ENCODE assay signal across 25 mouse cellular contexts in genomic region chr4:40989633-40990032, GRCm38 (mm10). TPM values are rescaled to one million over a fixed set of nuclear protein-coding genes. Genes with fewer than 3 reads are reported as not detected.
DNase-seq lines count a peak whose midpoint lies in the region; ATAC-seq and TF ChIP-seq lines count a peak whose summit lies in the region.
"Had no signal": no experiment of that assay in that cellular context is flagged by ENCODE, and none has a peak within 500 bp of the region (broad histone marks: within the 10 kb centered on the region; RNA-seq: fewer than 3 reads in every experiment).

No protein-coding gene starts in this region.

- H3K27me3 ChIP-seq in heart, embryonic 10.5 days (ENCODE audit: insufficient read depth, poor library complexity, severe bottlenecking): no peaks in the 10 kb centered on the region
- H3K27me3 ChIP-seq in heart, embryonic 11.5 days (ENCODE audit: control insufficient read depth, insufficient read depth, low read length): no peaks in the 10 kb centered on the region
- no peaks in the 10 kb centered on the region for H3K27me3 ChIP-seq in midbrain, embryonic 11.5 days (ENCODE audit: control insufficient read depth, insufficient read depth, low read length)
- no peaks in the 10 kb centered on the region for H3K27me3 ChIP-seq in midbrain, postnatal 0 days (ENCODE audit: insufficient read depth, low read length)
- H3K27me3 ChIP-seq: CH12.LX, Patski had no signal

- H3K27ac ChIP-seq in heart, embryonic 10.5 days: no peak overlapping the region
- H3K27ac ChIP-seq in heart, embryonic 11.5 days (ENCODE audit: low read depth, low read length): no peak overlapping the region
- no peak overlapping the region for H3K27ac ChIP-seq in midbrain, embryonic 11.5 days (ENCODE audit: low read depth, low read length)
- no peak overlapping the region for H3K27ac ChIP-seq in midbrain, postnatal 0 days (ENCODE audit: low read depth, low read length)

- H3K4me2 ChIP-seq in heart, embryonic 11.5 days: no peak overlapping the region
- no peak overlapping the region for H3K4me2 ChIP-seq in midbrain, embryonic 11.5 days
- H3K4me2 ChIP-seq in midbrain, postnatal 0 days (ENCODE audit: low read depth, low read length, poor library complexity, severe bottlenecking): no peak overlapping the region

- no peaks in the 10 kb centered on the region for H3K9me3 ChIP-seq in heart, embryonic 10.5 days
- no peaks in the 10 kb centered on the region for H3K9me3 ChIP-seq in heart, embryonic 11.5 days (replicated peaks; ENCODE audit: control insufficient read depth, low read length)
- H3K9me3 ChIP-seq in midbrain, embryonic 11.5 days (ENCODE audit: control insufficient read depth, low read length): no peaks in the 10 kb centered on the region
- H3K9me3 ChIP-seq in midbrain, postnatal 0 days (ENCODE audit: low read length): no peaks in the 10 kb centered on the region
- H3K9me3 ChIP-seq: G1E had no signal

- TF ChIP-seq CTCF in midbrain, postnatal 0 days (IDR thresholded peaks at IDR 0.05): no peak

- no peak overlapping the region for H3K9ac ChIP-seq in heart, embryonic 11.5 days (ENCODE audit: low read depth, low read length)
- H3K9ac ChIP-seq in midbrain, embryonic 11.5 days (ENCODE audit: low read length): no peak overlapping the region
- no peak overlapping the region for H3K9ac ChIP-seq in midbrain, postnatal 0 days (replicated peaks; ENCODE audit: low read length, poor library complexity, severe bottlenecking)

- DNase-seq in heart, adult 11 months: peak; percentile 66
- DNase-seq in heart, postnatal 36 days: no peak
- DNase-seq in heart, embryonic 10.5 days (ENCODE audit: low spot score): peak; percentile 51
- peak; percentile 61 for DNase-seq in midbrain, embryonic 11.5 days (ENCODE audit: low spot score, missing footprints)
- no peak for DNase-seq in midbrain, postnatal 0 days (ENCODE audit: low spot score)
- DNase-seq: adrenal gland, adult 2 months; adrenal gland, adult 8-10 months; adrenal gland, postnatal 10 days; adrenal gland, postnatal 14 days; adrenal gland, postnatal 25 days; adrenal gland, postnatal 36 days; B cell, adult 2 months; cerebellum, adult 11 months; cerebellum, adult 11-12 months; cerebellum, adult 18-20 months had no signal

- intact Hi-C loops in heart, postnatal 36 days (cut with DNase I): no loop called here

- H3K4me1 ChIP-seq in heart, embryonic 10.5 days: no peaks in the 10 kb centered on the region
- H3K4me1 ChIP-seq in heart, embryonic 11.5 days (ENCODE audit: control insufficient read depth, insufficient read depth, low read length): no peaks in the 10 kb centered on the region
- no peaks in the 10 kb centered on the region for H3K4me1 ChIP-seq in midbrain, embryonic 11.5 days (ENCODE audit: control insufficient read depth, insufficient read depth, low read length)
- no peaks in the 10 kb centered on the region for H3K4me1 ChIP-seq in midbrain, postnatal 0 days (ENCODE audit: insufficient read depth, low read length)

- WGBS in heart, embryonic 10.5 days: 91% methylated on average over 6 of the region's 6 CpGs
- 87% methylated on average over 6 of the region's 6 CpGs for WGBS in heart, embryonic 11.5 days (ENCODE audit: insufficient replicate concordance)
- WGBS in midbrain, embryonic 11.5 days: 80% methylated on average over 6 of the region's 6 CpGs
- 79% methylated on average over 6 of the region's 6 CpGs for WGBS in midbrain, postnatal 0 days

- ATAC-seq in heart, embryonic 11.5 days (replicated peaks; ENCODE audit: insufficient number of reproducible peaks, low FRiP score, low TSS enrichment): no peak
- ATAC-seq in midbrain, embryonic 11.5 days (ENCODE audit: low FRiP score): no peak
- no peak for ATAC-seq in midbrain, postnatal 0 days (ENCODE audit: low FRiP score)
- ATAC-seq: activated CD4-positive, CD25-positive, alpha-beta regulatory T cell, adult 4 months; CD4-positive, CD25-positive, alpha-beta regulatory T cell, adult 4 months; Patski had no signal

- no peak overlapping the region for H3K4me3 ChIP-seq in heart, embryonic 10.5 days
- no peak overlapping the region for H3K4me3 ChIP-seq in heart, embryonic 11.5 days (ENCODE audit: low read depth, low read length)
- H3K4me3 ChIP-seq in midbrain, embryonic 11.5 days (ENCODE audit: low read depth, low read length): no peak overlapping the region
- H3K4me3 ChIP-seq in midbrain, postnatal 0 days (ENCODE audit: low read depth, low read length): no peak overlapping the region

- H3K36me3 ChIP-seq in heart, embryonic 10.5 days: peaks cover 95% of the 10 kb centered on the region
- peaks cover 51% of the 10 kb centered on the region for H3K36me3 ChIP-seq in heart, embryonic 11.5 days (ENCODE audit: control insufficient read depth, insufficient read depth, low read length)
- peaks cover 33% of the 10 kb centered on the region for H3K36me3 ChIP-seq in midbrain, embryonic 11.5 days (ENCODE audit: control insufficient read depth, insufficient read depth, low read length)
- peaks cover 82% of the 10 kb centered on the region for H3K36me3 ChIP-seq in midbrain, postnatal 0 days (ENCODE audit: insufficient read depth, low read length)

RNA-seq across cellular contexts. Expression of gene Nfx1, which starts 18.9 kb away (rescaled TPM):
- 10 to 100 TPM; 20.9 to 22.8 TPM for total RNA-seq in heart, postnatal 36 days (2021)
- polyA plus RNA-seq in heart, embryonic 10.5 days (2016; fragmentation: Nextera tagmentation; extraction: Ambion mirVana): 76.5 and 87.4 TPM in 2 replicates
- polyA plus RNA-seq in heart, embryonic 11.5 days (2014; fragmentation: Nextera tagmentation; extraction: Ambion mirVana): 67.7 and 68.3 TPM in 2 replicates
- 89.5 and 94.0 TPM in 2 replicates for polyA plus RNA-seq in midbrain, embryonic 11.5 days (2014; fragmentation: Nextera tagmentation; extraction: Ambion mirVana)
- total RNA-seq in midbrain, postnatal 0 days (2014; rRNA removed): 63.1 and 74.4 TPM in 2 replicates
- polyA plus RNA-seq in midbrain, postnatal 0 days (2015; fragmentation: Nextera tagmentation; extraction: Ambion mirVana): 70.6 and 76.3 TPM in 2 replicates

RNA-seq across cellular contexts. Expression of gene Chmp5, which starts 41.4 kb away (rescaled TPM):
- 10 to 100 TPM; 39.2 to 40.1 TPM for total RNA-seq in heart, postnatal 36 days (2021)
- 72.3 and 76.7 TPM in 2 replicates for polyA plus RNA-seq in heart, embryonic 10.5 days (2016; fragmentation: Nextera tagmentation; extraction: Ambion mirVana)
- polyA plus RNA-seq in heart, embryonic 11.5 days (2014; fragmentation: Nextera tagmentation; extraction: Ambion mirVana): 78.2 and 90.4 TPM in 2 replicates
- 159 and 169 TPM in 2 replicates for polyA plus RNA-seq in midbrain, embryonic 11.5 days (2014; fragmentation: Nextera tagmentation; extraction: Ambion mirVana)
- total RNA-seq in midbrain, postnatal 0 days (2014; rRNA removed): 65.2 and 66.9 TPM in 2 replicates
- 131 and 137 TPM in 2 replicates for polyA plus RNA-seq in midbrain, postnatal 0 days (2015; fragmentation: Nextera tagmentation; extraction: Ambion mirVana)

RNA-seq across cellular contexts. Expression of gene Bag1, which starts 41.5 kb away (rescaled TPM):
- 100 to 1,000 TPM; 260 to 269 TPM for total RNA-seq in heart, postnatal 36 days (2021)
- polyA plus RNA-seq in heart, embryonic 10.5 days (2016; fragmentation: Nextera tagmentation; extraction: Ambion mirVana): 181 and 209 TPM in 2 replicates
- 199 and 217 TPM in 2 replicates for polyA plus RNA-seq in heart, embryonic 11.5 days (2014; fragmentation: Nextera tagmentation; extraction: Ambion mirVana)
- 233 and 247 TPM in 2 replicates for polyA plus RNA-seq in midbrain, embryonic 11.5 days (2014; fragmentation: Nextera tagmentation; extraction: Ambion mirVana)
- 92.3 and 114 TPM in 2 replicates for total RNA-seq in midbrain, postnatal 0 days (2014; rRNA removed)
- 163 and 170 TPM in 2 replicates for polyA plus RNA-seq in midbrain, postnatal 0 days (2015; fragmentation: Nextera tagmentation; extraction: Ambion mirVana)

RNA-seq across cellular contexts. Expression of gene Aqp7, which starts 58.3 kb away (rescaled TPM):
- 10 to 100 TPM; 30.2 to 49.0 TPM for total RNA-seq in heart, postnatal 36 days (2021)
- 0.09 and 1.2 TPM in 2 replicates for polyA plus RNA-seq in heart, embryonic 10.5 days (2016; fragmentation: Nextera tagmentation; extraction: Ambion mirVana)
- 0.14 and 0.20 TPM in 2 replicates for polyA plus RNA-seq in heart, embryonic 11.5 days (2014; fragmentation: Nextera tagmentation; extraction: Ambion mirVana)
- not detected in 2 replicates for polyA plus RNA-seq in midbrain, embryonic 11.5 days (2014; fragmentation: Nextera tagmentation; extraction: Ambion mirVana)
- total RNA-seq in midbrain, postnatal 0 days (2014; rRNA removed): not detected in 2 replicates
- polyA plus RNA-seq in midbrain, postnatal 0 days (2015; fragmentation: Nextera tagmentation; extraction: Ambion mirVana): not detected in 2 replicates
- total RNA-seq: CH12.LX, ES-E14, G1E, MEL had no signal
- polyA plus RNA-seq: brain, embryonic 14.5 days; C2C12; CD4-positive, CD25-positive, alpha-beta regulatory T cell, adult 4 months; G1E had no signal

Comparison
In these comparisons a context has a peak if more than half of its experiments do, and no peak if none do; other contexts are left out.
1. DNase-seq: peak in heart, adult 11 months (single experiment), heart, embryonic 10.5 days (single experiment) and midbrain, embryonic 11.5 days (single experiment); none in heart, postnatal 36 days (0 of 2) and midbrain, postnatal 0 days (single experiment).